Mouse (Mus musculus) R1 (cell line): ENCODE data around the gene Rbm28.
"Not testable (repeated sequence)": the region's sequence is repeated elsewhere in the genome, so short reads cannot be mapped to it uniquely, and the experiment has no call there.

ENCODE experiments used
- DNase-seq: peaks from one replicate; pipeline ENCODE4 v3.0.0-alpha.2; 2018; ENCODE audit warnings: low read depth, low spot score

The Rbm28 gene

GRCm38 (mm10) chr6:29195146-29195545, 30.3 kb upstream of the Rbm28 start:
- no peak for DNase-seq

GRCm38 (mm10) chr6:29193961-29194750, 29.4 kb upstream of the Rbm28 start:
- peak; percentile 64 for DNase-seq

GRCm38 (mm10) chr6:29187936-29188335, 23.1 kb upstream of the Rbm28 start:
- DNase-seq = no peak

GRCm38 (mm10) chr6:29179843-29180242, 15.0 kb upstream of the Rbm28 start:
- no peak for DNase-seq

GRCm38 (mm10) chr6:29178888-29179658, 14.3 kb upstream of the Rbm28 start, which contains the start of gene Prrt4:
Gene Prrt4, minus strand, starts transcription at chr6:29179584.
- DNase-seq = peak; percentile 83

GRCm38 (mm10) chr6:29177901-29178879, 13.4 kb upstream of the Rbm28 start:
- DNase-seq = peak; percentile 40

- DNase-seq = no peak
Measured at GRCm38 (mm10) chr6:29175113-29175512, 10.3 kb upstream of the Rbm28 start.

GRCm38 (mm10) chr6:29174368-29174767, 9.6 kb upstream of the Rbm28 start:
- no peak for DNase-seq

- peak; percentile 82 for DNase-seq
Measured at GRCm38 (mm10) chr6:29170952-29171388, 6.2 kb upstream of the Rbm28 start.

- peak; percentile 88 for DNase-seq
Measured at GRCm38 (mm10) chr6:29170063-29170921, 5.5 kb upstream of the Rbm28 start.

- DNase-seq = no peak
Measured at GRCm38 (mm10) chr6:29169675-29170062, 4.9 kb upstream of the Rbm28 start.

- no peak for DNase-seq
Measured at GRCm38 (mm10) chr6:29168871-29169270, 4.1 kb upstream of the Rbm28 start.

GRCm38 (mm10) chr6:29166196-29166595, 1.4 kb upstream of the Rbm28 start:
- peak; percentile 60 for DNase-seq

- DNase-seq = not testable (repeated sequence)
Measured at GRCm38 (mm10) chr6:29161291-29161690, 3.5 kb downstream of the Rbm28 start.

GRCm38 (mm10) chr6:29160786-29161185, 4.0 kb downstream of the Rbm28 start:
- no peak for DNase-seq

GRCm38 (mm10) chr6:29156326-29156725, 8.5 kb downstream of the Rbm28 start:
- DNase-seq = no peak

GRCm38 (mm10) chr6:29150001-29150400, 14.8 kb downstream of the Rbm28 start:
- DNase-seq = no peak

- DNase-seq = no peak
Measured at GRCm38 (mm10) chr6:29147407-29148010, 17.3 kb downstream of the Rbm28 start.

GRCm38 (mm10) chr6:29146641-29147040, 18.2 kb downstream of the Rbm28 start:
- DNase-seq = no peak
